Mouse (Mus musculus) embryonic fibroblast, embryonic 13.5 days (primary cell): ENCODE measurements around the gene Pip4k2c. TPM values are rescaled to one million over a fixed set of nuclear protein-coding genes. Genes with fewer than 3 reads are reported as not detected.

Source experiments
- H3K27ac ChIP-seq: 2 replicates; pipeline ENCODE4 v1.5.1; 2012; ENCODE audit warnings: low read length, control low read depth, inconsistent platforms; ENCODE audit not compliant: insufficient read depth
- H3K4me1 ChIP-seq: 2 replicates; pipeline ENCODE4 v1.6.1; 2011; ENCODE audit warnings: low read length; ENCODE audit not compliant: control insufficient read depth, insufficient read depth
- H3K4me3 ChIP-seq: 2 replicates; pipeline ENCODE4 v1.5.1; 2011; ENCODE audit warnings: mild to moderate bottlenecking, control low read depth, low read length; ENCODE audit not compliant: insufficient read depth
- CTCF ChIP-seq: IDR thresholded peaks from 2 replicates; pipeline ENCODE4 v1.5.1; 2011; ENCODE audit warnings: mild to moderate bottlenecking, control low read depth, low read length, moderate library complexity, borderline replicate concordance; ENCODE audit not compliant: insufficient read depth
- POLR2A ChIP-seq: IDR thresholded peaks from 2 replicates; pipeline ENCODE4 v1.6.1; 2011; ENCODE audit warnings: low read depth, mild to moderate bottlenecking, control low read depth, low read length, moderate library complexity
- polyA plus RNA-seq: library from polyadenylated mRNA; stranded (reverse); fragments of >200 nt; gene quantifications from 2 replicates; pipeline ENCODE4 v1.2.4, GENCODE M21; 2011; ENCODE audit warnings: low read depth; ENCODE audit not compliant: missing spikeins, insufficient read length

Pip4k2c gene
- polyA plus RNA-seq, 1 experiment = 24.3 TPM

- Histone ChIP-seq H3K27ac (no peak overlapping the region), H3K4me3 (peak overlapping the region; percentile 82), H3K4me1 (peaks cover 8% of the 10 kb centered on the region)
- TF ChIP-seq CTCF (no peak), POLR2A (0 out of 2 replicates have a peak, but pooled peaks have one; percentile 7)
Observed at GRCm38 (mm10) chr10:127210961-127211405, 402 bp downstream of the Pip4k2c start.

- Histone ChIP-seq H3K27ac (no peak overlapping the region), H3K4me1 (peaks cover 8% of the 10 kb centered on the region), H3K4me3 (peak overlapping the region; percentile 82)
- TF ChIP-seq CTCF (no peak), POLR2A (no peak)
Observed at GRCm38 (mm10) chr10:127209928-127210570, 1.3 kb downstream of the Pip4k2c start.

GRCm38 (mm10) chr10:127208921-127209320 is 2.5 kb downstream of the Pip4k2c start:
- Histone ChIP-seq H3K4me1 (peaks cover 8% of the 10 kb centered on the region), H3K4me3 (no peak overlapping the region), H3K27ac (no peak overlapping the region)
- TF ChIP-seq POLR2A (no peak), CTCF (no peak)

- Histone ChIP-seq H3K4me1 (peaks cover 5% of the 10 kb centered on the region), H3K27ac (no peak overlapping the region), H3K4me3 (no peak overlapping the region)
- no peak for TF ChIP-seq CTCF
- TF ChIP-seq POLR2A = no peak
Observed at GRCm38 (mm10) chr10:127205373-127205772, 6.0 kb downstream of the Pip4k2c start.

GRCm38 (mm10) chr10:127204589-127204988 is 6.8 kb downstream of the Pip4k2c start:
- no peak for TF ChIP-seq POLR2A
- TF ChIP-seq CTCF = no peak
- no peak overlapping the region for H3K27ac ChIP-seq
- H3K4me1 ChIP-seq = no peaks in the 10 kb centered on the region
- H3K4me3 ChIP-seq = no peak overlapping the region

GRCm38 (mm10) chr10:127203106-127203505 is 8.3 kb downstream of the Pip4k2c start:
- TF ChIP-seq CTCF = no peak
- no peak for TF ChIP-seq POLR2A
- no peaks in the 10 kb centered on the region for H3K4me1 ChIP-seq
- H3K4me3 ChIP-seq = no peak overlapping the region
- no peak overlapping the region for H3K27ac ChIP-seq

GRCm38 (mm10) chr10:127200279-127200678 is 11.1 kb downstream of the Pip4k2c start:
- TF ChIP-seq POLR2A = no peak
- peak; percentile 32; the same call in 1 of the 2 replicates for TF ChIP-seq CTCF
- H3K27ac ChIP-seq = no peak overlapping the region
- H3K4me3 ChIP-seq = no peak overlapping the region
- H3K4me1 ChIP-seq = no peaks in the 10 kb centered on the region

- Histone ChIP-seq H3K4me3 (no peak overlapping the region), H3K27ac (no peak overlapping the region), H3K4me1 (no peaks in the 10 kb centered on the region)
- TF ChIP-seq POLR2A (no peak; the same call in 1 of the 2 replicates), CTCF (no peak)
Observed at GRCm38 (mm10) chr10:127199474-127199873, 11.9 kb downstream of the Pip4k2c start.

GRCm38 (mm10) chr10:127199068-127199467 is 12.3 kb downstream of the Pip4k2c start:
- Histone ChIP-seq H3K27ac (no peak overlapping the region), H3K4me1 (no peaks in the 10 kb centered on the region), H3K4me3 (no peak overlapping the region)
- TF ChIP-seq POLR2A (peak; percentile 36), CTCF (no peak)

- TF ChIP-seq POLR2A (no peak; the same call in 1 of the 2 replicates), CTCF (no peak)
- H3K27ac ChIP-seq = no peak overlapping the region
- H3K4me3 ChIP-seq = no peak overlapping the region
- no peaks in the 10 kb centered on the region for H3K4me1 ChIP-seq
Observed at GRCm38 (mm10) chr10:127198492-127198891, 12.9 kb downstream of the Pip4k2c start.
